Comparison of ENCODE assay signal across 8 mouse cellular contexts in genomic region chr15:80010182-80010558, GRCm38 (mm10). TPM values are rescaled to one million over a fixed set of nuclear protein-coding genes. Genes with fewer than 3 reads are reported as not detected.
DNase-seq lines count a peak whose midpoint lies in the region; ATAC-seq lines count a peak whose summit lies in the region.

No protein-coding gene starts in this region.

- no peaks in the 10 kb centered on the region for H3K9me3 ChIP-seq in megakaryocyte, embryonic 14.5 days

- H3K4me3 ChIP-seq in megakaryocyte, embryonic 14.5 days (replicated peaks), result peak overlapping the region; percentile 100

- no peaks in the 10 kb centered on the region for H3K27me3 ChIP-seq in megakaryocyte, embryonic 14.5 days (replicated peaks)

- no peak for ATAC-seq in megakaryocyte, adult 5-6 weeks (ENCODE audit: poor library complexity, severe bottlenecking)

- peaks cover 57% of the 10 kb centered on the region for H3K36me3 ChIP-seq in megakaryocyte, embryonic 14.5 days (replicated peaks; ENCODE audit: low read length)

- DNase-seq in cerebellum, adult 9-11 months, result peak; percentile 27
- no peak for DNase-seq in cerebellum, adult 11-12 months
- DNase-seq in kidney, postnatal 10 days, result peak; percentile 44
- peak; percentile 71 for DNase-seq in right cerebral cortex, postnatal 14 days
- no peak for DNase-seq in adipocyte (ENCODE audit: low spot score)
- DNase-seq in natural killer cell, adult 2 months (ENCODE audit: low spot score in 2 of 2), result no peak

- H3K4me1 ChIP-seq in megakaryocyte, embryonic 14.5 days, result peaks cover 78% of the 10 kb centered on the region

RNA-seq across cellular contexts. Expression of gene Pdgfb, which starts 4.6 kb away (rescaled TPM):
- polyA plus RNA-seq in megakaryocyte, embryonic 14.5 days (2012; ENCODE audit: insufficient read depth, low replicate concordance), result 107 and 125 TPM in 2 replicates
- 1.3 and 1.6 TPM in 2 replicates for total RNA-seq in megakaryocyte, adult 5-6 weeks (2015)
- total RNA-seq in megakaryocyte, adult 5-6 weeks (2017), result 0.40 and 1.7 TPM in 2 replicates

RNA-seq across cellular contexts. Expression of gene Cbx7, which starts 39.3 kb away (rescaled TPM):
- 2.2 and 5.7 TPM in 2 replicates for polyA plus RNA-seq in megakaryocyte, embryonic 14.5 days (2012; ENCODE audit: insufficient read depth, low replicate concordance)
- total RNA-seq in megakaryocyte, adult 5-6 weeks (2015), result 4.9 and 5.5 TPM in 2 replicates
- total RNA-seq in megakaryocyte, adult 5-6 weeks (2017), result 3.9 and 7.0 TPM in 2 replicates

Comparison
In these comparisons a context has a peak if more than half of its experiments do, and no peak if none do; other contexts are left out.
1. DNase-seq: peak in cerebellum, adult 9-11 months (single experiment), kidney, postnatal 10 days (single experiment) and right cerebral cortex, postnatal 14 days (single experiment); none in cerebellum, adult 11-12 months (single experiment), adipocyte (single experiment) and natural killer cell, adult 2 months (0 of 2).